Mouse (Mus musculus) cerebellum, adult (tissue): Measurements from ENCODE around the gene Ntn3.

ENCODE experiments used
- ATAC-seq: cut with Nextera tagmentation; 2 replicates; pipeline ENCODE4 v1.9.2; 2017; ENCODE audit warnings: mild to moderate bottlenecking, moderate library complexity, mixed read lengths; ENCODE audit not compliant: insufficient number of reproducible peaks, low FRiP score, low TSS enrichment

Ntn3 gene

DNA sequence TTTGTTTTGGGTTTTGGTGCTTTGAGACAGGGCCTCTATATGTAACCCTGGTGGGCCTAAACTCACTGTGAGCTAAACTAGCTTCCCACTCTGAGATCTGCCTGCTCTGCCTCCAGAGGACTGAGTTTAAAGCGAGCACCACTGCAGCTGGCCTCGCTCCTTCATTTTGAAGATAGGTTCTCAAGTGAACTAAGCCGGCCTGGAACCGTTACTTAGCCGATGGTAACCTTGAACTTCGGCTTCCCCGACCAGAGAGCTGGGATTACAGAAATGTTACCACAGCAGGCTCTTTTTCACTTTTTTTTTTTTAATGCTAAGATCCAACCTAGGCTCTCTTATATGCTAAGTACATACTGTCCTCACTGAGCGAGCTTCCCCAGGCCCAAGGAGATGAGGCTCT is 16.1 kb downstream of the Ntn3 start:
- ATAC-seq, result no peak

- no peak for ATAC-seq
Observed at GRCm38 (mm10) chr17:24192848-24193247, 16.5 kb downstream of the Ntn3 start.

DNA sequence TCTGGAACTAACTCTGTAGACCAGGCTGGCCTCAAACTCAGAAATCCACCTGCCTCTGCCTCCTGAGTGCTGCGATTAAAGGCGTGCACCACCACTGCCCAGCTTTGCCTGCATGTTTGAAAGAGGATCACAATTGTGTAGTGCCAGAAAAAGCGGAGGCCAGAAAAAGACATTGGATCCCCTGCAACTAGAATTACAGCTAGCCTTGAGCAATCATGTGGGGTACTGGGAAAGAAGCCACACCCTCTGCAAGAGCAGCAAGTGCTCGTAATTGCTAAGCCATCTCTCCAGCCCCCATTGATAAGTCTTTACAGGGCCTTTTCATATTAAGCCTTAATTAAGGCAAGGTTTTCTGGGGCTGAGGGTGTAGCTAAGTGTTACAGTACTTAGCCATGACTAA is 17.9 kb downstream of the Ntn3 start:
- no peak for ATAC-seq

DNA sequence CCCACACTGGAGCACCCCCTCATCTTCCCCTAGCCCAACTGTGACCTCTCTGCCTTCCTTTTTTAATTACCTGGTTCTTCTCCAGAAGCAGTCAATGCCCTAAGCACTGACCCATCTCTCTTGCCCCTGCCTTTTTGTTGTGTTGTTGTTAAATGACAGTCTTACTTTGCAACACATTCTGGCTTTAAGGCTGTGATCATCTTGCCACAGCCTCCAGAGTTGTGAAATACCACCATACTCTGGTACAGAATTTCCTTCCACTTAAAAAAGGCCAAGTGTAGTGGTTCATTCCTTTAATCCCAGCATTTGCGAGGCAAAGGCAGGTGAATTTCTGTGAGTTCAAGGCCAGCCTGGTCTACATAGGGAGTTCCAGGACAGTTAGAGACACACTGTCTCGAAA is 18.4 kb downstream of the Ntn3 start:
- no peak for ATAC-seq

- no peak for ATAC-seq
Observed at GRCm38 (mm10) chr17:24174259-24174658, 35.1 kb downstream of the Ntn3 start.

- ATAC-seq, result no peak
Observed at GRCm38 (mm10) chr17:24173423-24173822, 35.9 kb downstream of the Ntn3 start.

GRCm38 (mm10) chr17:24171738-24172137 is 37.6 kb downstream of the Ntn3 start:
- no peak for ATAC-seq

DNA sequence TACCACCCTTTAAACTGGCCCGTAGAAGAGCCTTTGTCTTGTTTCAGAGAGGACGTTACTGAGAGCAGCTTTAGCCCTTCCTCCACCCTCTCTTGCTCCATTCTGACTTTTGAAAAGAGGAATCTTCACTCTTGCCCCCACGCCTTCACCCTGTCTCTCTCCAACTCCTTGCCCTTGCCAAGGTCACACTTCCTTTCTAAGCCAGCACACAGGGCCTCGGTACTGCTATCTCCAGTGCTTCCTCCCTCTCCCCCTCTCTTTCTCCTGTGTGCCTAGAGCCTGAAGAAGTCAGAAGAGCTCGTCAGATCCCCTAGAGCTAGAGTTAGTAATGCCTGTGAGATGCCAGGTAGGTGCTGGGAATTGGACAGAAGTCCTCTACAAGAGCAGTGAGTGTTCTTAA is 38.6 kb downstream of the Ntn3 start:
- no peak for ATAC-seq

GRCm38 (mm10) chr17:24170125-24170524 is 39.2 kb downstream of the Ntn3 start:
- no peak for ATAC-seq

GRCm38 (mm10) chr17:24169317-24170065 is 39.8 kb downstream of the Ntn3 start, which contains the start of gene Atp6v0c:
Gene Atp6v0c (minus strand): TSS chr17:24169702.
- ATAC-seq, result peak; percentile 80

GRCm38 (mm10) chr17:24168590-24169277 is 40.6 kb downstream of the Ntn3 start:
- ATAC-seq, result peak; percentile 17; the same call in 1 of the 2 replicates

DNA sequence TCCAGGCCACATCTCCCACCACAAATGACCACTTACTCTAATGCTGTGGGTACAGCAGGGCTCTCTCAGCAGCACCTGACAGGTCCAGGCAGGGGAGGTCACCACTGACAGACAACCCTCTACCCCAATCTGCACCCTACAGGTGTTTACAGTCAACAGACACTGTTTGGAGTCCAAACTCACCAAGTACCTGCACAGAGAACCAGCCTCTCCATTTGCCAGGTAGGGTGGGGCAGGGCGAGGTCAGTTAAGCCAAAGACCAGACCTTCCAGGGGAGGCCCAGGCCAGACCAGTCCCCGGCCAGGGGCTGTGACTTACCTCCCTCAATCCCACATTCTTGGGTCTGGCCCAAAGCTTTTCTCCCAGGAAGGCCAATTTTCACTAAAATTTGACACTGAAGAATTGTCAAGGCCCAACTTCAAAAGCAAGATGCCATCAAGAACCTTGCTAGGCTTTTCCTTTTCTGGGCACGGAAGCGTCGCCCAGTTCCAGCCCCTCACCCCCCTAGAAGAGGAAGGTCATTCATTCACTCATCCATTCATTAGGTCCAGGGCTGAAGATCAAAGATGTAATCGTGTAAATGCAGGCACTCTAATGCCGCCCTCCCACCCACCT is 41.3 kb downstream of the Ntn3 start:
- ATAC-seq, result no peak

- no peak for ATAC-seq
Observed at GRCm38 (mm10) chr17:24167120-24167519, 42.2 kb downstream of the Ntn3 start.

- no peak for ATAC-seq
Observed at GRCm38 (mm10) chr17:24164566-24165259, 44.6 kb downstream of the Ntn3 start.

DNA sequence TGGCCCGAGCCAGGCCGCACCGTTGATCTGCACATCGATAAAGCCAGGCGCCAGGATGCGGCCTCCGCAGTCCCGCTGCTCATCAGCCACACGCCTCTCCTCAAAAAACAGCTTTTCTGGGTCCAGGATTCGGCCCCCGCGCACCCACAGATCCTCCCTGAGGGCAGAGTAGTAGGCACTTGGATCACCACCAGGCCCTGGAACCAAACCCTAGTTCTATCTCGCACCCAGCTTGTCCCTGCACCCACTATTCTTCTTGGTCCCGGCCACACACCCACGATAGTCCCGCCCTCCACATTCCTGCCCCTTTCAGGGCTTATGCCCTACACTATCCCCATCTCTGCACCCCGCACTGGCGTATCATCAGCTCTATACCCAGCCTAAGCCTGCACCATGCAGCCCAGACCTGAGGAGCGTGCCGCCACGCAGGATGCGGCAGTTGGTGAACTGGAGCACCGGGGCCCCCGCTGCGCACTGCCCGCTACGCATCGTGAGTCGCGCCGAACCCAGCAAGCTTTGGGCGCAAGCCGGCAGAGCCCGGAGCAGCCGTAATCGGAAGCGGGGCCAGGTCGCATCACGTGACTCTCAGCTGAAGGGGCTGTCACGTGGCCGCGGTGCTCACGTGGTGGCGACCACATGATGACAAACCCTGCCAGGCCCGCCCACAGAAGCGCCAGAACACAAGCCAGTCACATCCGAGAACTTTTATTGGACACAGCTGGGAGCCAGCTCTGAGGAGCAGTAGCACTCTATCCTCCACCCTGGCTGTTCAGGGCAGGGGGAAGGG is 46.0 kb downstream of the Ntn3 start, which contains the start of gene Amdhd2:
Gene Amdhd2, minus strand, starts transcription at position 591 of the 787 bp plus-strand sequence.
- ATAC-seq, result peak; percentile 62

DNA sequence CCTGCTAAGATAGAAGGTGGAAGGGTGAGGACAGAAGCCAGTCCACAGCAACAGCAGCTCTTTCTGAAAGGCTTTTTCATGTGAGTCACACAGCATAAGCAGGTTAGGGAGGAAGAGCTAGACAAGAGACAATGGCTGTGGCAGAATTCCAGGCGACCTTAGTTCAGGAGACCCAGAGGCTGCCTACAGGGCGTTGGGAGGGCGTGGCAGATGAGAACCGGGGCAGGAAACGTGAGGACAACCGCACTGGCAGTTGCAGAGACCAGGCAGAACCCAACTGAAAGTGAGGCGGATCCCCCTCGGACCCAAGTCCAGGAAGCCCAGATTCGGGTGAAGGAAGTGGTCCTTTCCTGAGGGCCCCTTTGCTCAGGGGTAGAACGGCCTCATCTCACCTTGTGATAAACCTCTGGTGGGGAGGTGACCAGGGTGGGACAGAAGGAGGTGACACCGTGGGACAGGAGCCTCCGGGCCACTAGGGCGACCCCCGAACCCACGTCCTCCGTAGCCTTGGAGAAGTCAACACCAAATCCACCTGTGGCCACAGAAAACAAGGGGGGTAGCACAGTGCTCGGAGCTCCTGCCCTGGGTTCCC is 46.7 kb downstream of the Ntn3 start:
- no peak for ATAC-seq

- no peak for ATAC-seq
Observed at GRCm38 (mm10) chr17:24161466-24161865, 47.9 kb downstream of the Ntn3 start.

DNA sequence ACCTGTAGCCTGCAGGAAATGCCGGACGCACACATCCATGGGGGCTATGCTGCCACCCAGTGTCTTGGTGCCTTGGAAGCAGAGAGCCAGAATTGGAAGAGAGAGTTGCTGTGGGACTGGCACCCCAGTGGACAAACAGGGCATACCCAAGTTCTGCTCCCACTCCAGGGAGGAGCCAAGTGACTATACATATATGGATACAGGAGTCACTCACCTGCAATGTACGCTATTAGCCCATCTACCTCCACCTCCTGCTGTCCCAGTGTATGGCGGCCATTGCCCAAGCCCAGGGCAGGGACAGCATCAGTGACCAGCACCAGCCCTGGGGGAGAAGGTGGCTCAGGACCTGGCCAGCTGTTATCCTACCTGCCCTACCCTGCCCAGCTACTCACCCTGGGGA is 51.8 kb downstream of the Ntn3 start:
- no peak for ATAC-seq

GRCm38 (mm10) chr17:24157121-24157520 is 52.2 kb downstream of the Ntn3 start:
- ATAC-seq, result no peak

DNA sequence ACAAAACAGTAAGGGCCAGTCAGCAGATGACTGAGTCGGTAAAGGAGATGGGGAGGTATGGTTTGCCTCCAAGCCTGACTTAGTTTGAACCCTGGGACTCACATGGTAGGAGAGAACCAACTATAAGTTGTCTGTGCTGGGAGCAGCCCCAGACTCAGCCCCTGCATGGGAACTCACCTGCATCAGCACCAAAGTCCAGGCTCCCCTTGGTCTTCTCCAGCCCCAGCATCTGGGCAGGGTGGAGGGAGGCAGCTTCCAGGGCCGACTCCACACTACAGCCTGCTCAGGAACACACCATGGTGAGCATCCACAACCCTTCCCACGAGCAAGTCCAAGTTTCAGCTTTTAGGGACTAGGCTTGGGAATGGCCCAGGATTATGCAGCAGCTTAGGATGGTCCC is 52.9 kb downstream of the Ntn3 start:
- no peak for ATAC-seq
